Mouse (Mus musculus): Measurements from ENCODE around the gene Lrrc32. TPM values are rescaled to one million over a fixed set of nuclear protein-coding genes. Genes with fewer than 3 reads are reported as not detected.

Lrrc32 gene
- polyA plus RNA-seq, 1 experiment from 2014 or later, result 2.4 TPM

DNA sequence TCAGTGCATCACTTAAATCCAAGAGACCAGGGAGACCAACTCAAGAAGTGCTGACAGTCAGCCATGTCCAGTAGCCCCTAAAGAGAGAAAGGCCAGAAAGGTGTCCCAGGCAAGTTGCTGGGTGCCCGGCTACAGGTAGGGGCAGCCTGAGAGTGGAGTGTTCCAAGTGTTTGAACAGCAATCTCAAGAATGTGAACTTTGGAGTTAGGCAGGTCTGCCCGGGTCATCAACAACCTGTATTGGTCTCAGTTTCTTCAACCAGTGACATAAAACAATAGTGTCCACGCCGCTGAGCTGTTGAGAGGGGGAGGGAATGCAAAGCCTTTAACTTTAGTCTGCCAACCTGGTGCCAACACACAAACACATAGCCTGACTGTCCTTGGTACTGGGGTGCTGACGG is 52.5 kb downstream of the Lrrc32 start:
- peaks cover 16% of the 10 kb centered on the region; the same call in 1 of the 2 replicates for H3K4me1 ChIP-seq (ENCODE audit: control insufficient read depth, insufficient read depth, low read length)
- DNase-seq (ENCODE audit: low spot score) (no peak), ATAC-seq (ENCODE audit: insufficient number of reproducible peaks, low FRiP score, low TSS enrichment, low read depth) (no peak)
- H3K4me2 ChIP-seq (ENCODE audit: low read depth, severe bottlenecking), result no peak overlapping the region
- WGBS, result 88% methylated on average over 5 of the region's 5 CpGs
- no peaks in the 10 kb centered on the region for H3K27me3 ChIP-seq (ENCODE audit: control insufficient read depth, insufficient read depth, low read length)
- no peaks in the 10 kb centered on the region for H3K9me3 ChIP-seq (ENCODE audit: control insufficient read depth, low read length)
- no peak overlapping the region for H3K9ac ChIP-seq (ENCODE audit: low read length)
- H3K36me3 ChIP-seq (ENCODE audit: control insufficient read depth, insufficient read depth, low read length), result no peaks in the 10 kb centered on the region
- H3K27ac ChIP-seq (replicated peaks; ENCODE audit: low read depth, low read length), result no peak overlapping the region
- no peak overlapping the region for H3K4me3 ChIP-seq (ENCODE audit: low read depth, low read length)

DNA sequence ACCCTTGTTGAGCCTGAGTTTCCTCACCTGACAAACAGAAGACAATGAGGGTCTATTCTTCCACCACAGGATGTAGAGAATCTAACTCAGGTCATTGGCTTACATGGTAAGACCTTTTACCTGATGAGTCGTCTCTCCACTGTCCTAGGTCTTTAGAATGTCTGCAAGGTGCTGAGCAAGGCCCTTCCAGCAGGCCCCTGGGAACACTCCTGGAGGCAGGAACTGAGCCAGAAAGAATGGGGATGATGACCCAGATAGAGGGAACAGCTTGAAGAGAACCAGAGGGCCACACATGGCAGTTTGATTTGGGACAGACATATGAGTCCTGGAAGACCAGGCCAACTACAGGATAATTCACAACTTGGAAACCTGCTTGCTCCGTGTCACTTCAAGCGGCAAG is 53.2 kb downstream of the Lrrc32 start:
- no peak overlapping the region for H3K9ac ChIP-seq (ENCODE audit: low read length)
- H3K27me3 ChIP-seq (ENCODE audit: control insufficient read depth, insufficient read depth, low read length), result no peaks in the 10 kb centered on the region
- peaks cover 14% of the 10 kb centered on the region; the same call in 1 of the 2 replicates for H3K4me1 ChIP-seq (ENCODE audit: control insufficient read depth, insufficient read depth, low read length)
- ATAC-seq (ENCODE audit: insufficient number of reproducible peaks, low FRiP score, low TSS enrichment, low read depth) (no peak), DNase-seq (ENCODE audit: low spot score) (no peak)
- no peak overlapping the region for H3K27ac ChIP-seq (replicated peaks; ENCODE audit: low read depth, low read length)
- no peak overlapping the region for H3K4me3 ChIP-seq (ENCODE audit: low read depth, low read length)
- H3K36me3 ChIP-seq (ENCODE audit: control insufficient read depth, insufficient read depth, low read length), result no peaks in the 10 kb centered on the region
- 91% methylated on average over 3 of the region's 3 CpGs for WGBS
- no peak overlapping the region for H3K4me2 ChIP-seq (ENCODE audit: low read depth, severe bottlenecking)
- no peaks in the 10 kb centered on the region for H3K9me3 ChIP-seq (ENCODE audit: control insufficient read depth, low read length)

- no peak overlapping the region for H3K4me3 ChIP-seq (ENCODE audit: low read depth, low read length)
- H3K9ac ChIP-seq (ENCODE audit: low read length), result no peak overlapping the region
- ATAC-seq (ENCODE audit: insufficient number of reproducible peaks, low FRiP score, low TSS enrichment, low read depth) (no peak), DNase-seq (ENCODE audit: low spot score) (no peak)
- peaks cover 11% of the 10 kb centered on the region; the same call in 1 of the 2 replicates for H3K4me1 ChIP-seq (ENCODE audit: control insufficient read depth, insufficient read depth, low read length)
- no peaks in the 10 kb centered on the region for H3K36me3 ChIP-seq (ENCODE audit: control insufficient read depth, insufficient read depth, low read length)
- H3K27ac ChIP-seq (replicated peaks; ENCODE audit: low read depth, low read length), result no peak overlapping the region
- no peak overlapping the region for H3K4me2 ChIP-seq (ENCODE audit: low read depth, severe bottlenecking)
- no peaks in the 10 kb centered on the region for H3K9me3 ChIP-seq (ENCODE audit: control insufficient read depth, low read length)
- no peaks in the 10 kb centered on the region for H3K27me3 ChIP-seq (ENCODE audit: control insufficient read depth, insufficient read depth, low read length)
- 73% methylated on average over 6 of the region's 6 CpGs for WGBS
These were observed 53.7 kb downstream of the Lrrc32 start for GRCm38 (mm10) chr7:98542731-98543142.

GRCm38 (mm10) chr7:98543853-98544370 is 54.8 kb downstream of the Lrrc32 start:
- H3K9ac ChIP-seq (ENCODE audit: low read length), result no peak overlapping the region
- no peaks in the 10 kb centered on the region for H3K9me3 ChIP-seq (ENCODE audit: control insufficient read depth, low read length)
- H3K36me3 ChIP-seq (ENCODE audit: control insufficient read depth, insufficient read depth, low read length), result no peaks in the 10 kb centered on the region
- H3K4me3 ChIP-seq (ENCODE audit: low read depth, low read length), result no peak overlapping the region
- WGBS, result 29% methylated on average over 11 of the region's 11 CpGs
- peaks cover 11% of the 10 kb centered on the region; the same call in 1 of the 2 replicates for H3K4me1 ChIP-seq (ENCODE audit: control insufficient read depth, insufficient read depth, low read length)
- H3K27ac ChIP-seq (replicated peaks; ENCODE audit: low read depth, low read length), result no peak overlapping the region
- ATAC-seq (ENCODE audit: insufficient number of reproducible peaks, low FRiP score, low TSS enrichment, low read depth) (no peak), DNase-seq (ENCODE audit: low spot score) (no peak)
- no peak overlapping the region for H3K4me2 ChIP-seq (ENCODE audit: low read depth, severe bottlenecking)
- no peaks in the 10 kb centered on the region for H3K27me3 ChIP-seq (ENCODE audit: control insufficient read depth, insufficient read depth, low read length)

DNA sequence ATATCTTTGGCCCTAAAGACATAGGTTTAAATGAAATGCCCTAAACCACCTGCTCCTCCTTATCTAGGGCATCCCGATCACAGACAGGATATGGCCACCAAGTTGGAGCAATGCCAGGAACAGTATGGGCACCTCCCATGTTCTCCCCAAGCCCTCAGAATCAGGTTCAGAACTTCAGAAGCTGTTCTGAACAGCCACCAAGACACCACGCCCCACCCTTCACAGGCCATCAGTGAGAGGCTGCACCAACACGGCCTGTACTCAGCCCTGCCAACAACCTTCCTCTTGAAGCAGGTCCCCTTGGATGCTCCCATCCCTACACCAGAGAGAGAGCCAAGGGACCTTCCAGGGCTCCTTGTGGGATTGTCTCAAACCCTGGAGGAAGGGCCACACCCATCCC is 55.5 kb downstream of the Lrrc32 start:
- no peak overlapping the region for H3K4me3 ChIP-seq (ENCODE audit: low read depth, low read length)
- no peak overlapping the region for H3K9ac ChIP-seq (ENCODE audit: low read length)
- H3K27ac ChIP-seq (replicated peaks; ENCODE audit: low read depth, low read length), result no peak overlapping the region
- no peaks in the 10 kb centered on the region for H3K36me3 ChIP-seq (ENCODE audit: control insufficient read depth, insufficient read depth, low read length)
- DNase-seq (ENCODE audit: low spot score), result no peak
- H3K4me2 ChIP-seq (ENCODE audit: low read depth, severe bottlenecking), result no peak overlapping the region
- ATAC-seq (ENCODE audit: insufficient number of reproducible peaks, low FRiP score, low TSS enrichment, low read depth), result no peak
- peaks cover 11% of the 10 kb centered on the region; the same call in 1 of the 2 replicates for H3K4me1 ChIP-seq (ENCODE audit: control insufficient read depth, insufficient read depth, low read length)
- WGBS, result 55% methylated on average over 3 of the region's 3 CpGs
- no peaks in the 10 kb centered on the region for H3K27me3 ChIP-seq (ENCODE audit: control insufficient read depth, insufficient read depth, low read length)
- no peaks in the 10 kb centered on the region for H3K9me3 ChIP-seq (ENCODE audit: control insufficient read depth, low read length)

DNA sequence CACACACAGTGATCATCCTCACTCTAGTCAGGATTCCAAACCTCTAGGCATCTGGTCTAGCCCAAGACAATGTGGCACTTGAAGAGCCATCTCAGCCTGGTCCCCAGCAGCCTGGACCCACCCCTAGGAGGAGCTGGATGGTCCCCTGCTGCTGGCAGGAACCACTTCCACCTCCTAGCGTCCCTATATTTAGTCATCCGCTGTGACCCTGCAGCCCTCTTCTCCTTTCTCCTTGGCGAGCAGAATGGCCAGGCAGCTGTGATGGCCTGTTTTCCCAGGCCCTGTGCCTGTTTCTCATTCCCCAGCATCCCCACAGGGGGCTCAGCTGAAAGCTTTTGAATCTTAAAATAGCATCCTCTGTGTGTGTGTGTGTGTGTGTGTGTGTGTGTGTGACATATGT is 59.8 kb downstream of the Lrrc32 start:
- H3K4me1 ChIP-seq (ENCODE audit: control insufficient read depth, insufficient read depth, low read length), result peaks cover 3% of the 10 kb centered on the region; the same call in 1 of the 2 replicates
- no peak overlapping the region for H3K4me2 ChIP-seq (ENCODE audit: low read depth, severe bottlenecking)
- no peaks in the 10 kb centered on the region for H3K36me3 ChIP-seq (ENCODE audit: control insufficient read depth, insufficient read depth, low read length)
- no peak overlapping the region for H3K4me3 ChIP-seq (ENCODE audit: low read depth, low read length)
- H3K27me3 ChIP-seq (ENCODE audit: control insufficient read depth, insufficient read depth, low read length), result no peaks in the 10 kb centered on the region
- H3K9me3 ChIP-seq (ENCODE audit: control insufficient read depth, low read length), result no peaks in the 10 kb centered on the region
- 40% methylated on average over 3 of the region's 3 CpGs for WGBS
- ATAC-seq (ENCODE audit: insufficient number of reproducible peaks, low FRiP score, low TSS enrichment, low read depth) (no peak), DNase-seq (ENCODE audit: low spot score) (no peak)
- no peak overlapping the region for H3K27ac ChIP-seq (replicated peaks; ENCODE audit: low read depth, low read length)
- no peak overlapping the region for H3K9ac ChIP-seq (ENCODE audit: low read length)

DNA sequence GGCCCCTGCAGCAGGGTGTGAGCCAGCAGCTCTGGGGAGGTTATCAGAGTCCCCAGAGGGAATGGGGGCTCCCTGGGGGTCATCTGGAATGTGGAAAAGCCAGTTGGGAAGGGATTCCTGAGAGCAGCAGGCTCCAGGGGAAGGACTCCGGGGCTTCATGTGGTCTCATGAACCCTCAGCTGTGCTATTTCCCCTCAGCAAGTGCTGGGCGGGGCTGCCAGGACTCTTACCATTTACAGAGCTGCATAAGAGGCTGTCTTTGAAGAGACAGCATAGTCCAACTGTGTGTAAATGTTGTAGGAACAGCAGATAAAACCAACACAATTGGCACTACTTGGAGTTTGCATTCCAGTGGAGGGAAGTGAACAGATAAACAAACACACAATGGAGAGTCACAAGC is 61.5 kb downstream of the Lrrc32 start:
- Histone ChIP-seq H3K4me3 (ENCODE audit: low read depth, low read length) (no peak overlapping the region), H3K9ac (ENCODE audit: low read length) (no peak overlapping the region), H3K4me2 (ENCODE audit: low read depth, severe bottlenecking) (no peak overlapping the region), H3K36me3 (ENCODE audit: control insufficient read depth, insufficient read depth, low read length) (no peaks in the 10 kb centered on the region), H3K27ac (replicated peaks; ENCODE audit: low read depth, low read length) (no peak overlapping the region), H3K9me3 (ENCODE audit: control insufficient read depth, low read length) (no peaks in the 10 kb centered on the region), H3K4me1 (ENCODE audit: control insufficient read depth, insufficient read depth, low read length) (no peaks in the 10 kb centered on the region), H3K27me3 (ENCODE audit: control insufficient read depth, insufficient read depth, low read length) (no peaks in the 10 kb centered on the region)
- no peak for DNase-seq (ENCODE audit: low spot score)
- WGBS, result 36% methylated on average over 2 of the region's 2 CpGs
- no peak for ATAC-seq (ENCODE audit: insufficient number of reproducible peaks, low FRiP score, low TSS enrichment, low read depth)

DNA sequence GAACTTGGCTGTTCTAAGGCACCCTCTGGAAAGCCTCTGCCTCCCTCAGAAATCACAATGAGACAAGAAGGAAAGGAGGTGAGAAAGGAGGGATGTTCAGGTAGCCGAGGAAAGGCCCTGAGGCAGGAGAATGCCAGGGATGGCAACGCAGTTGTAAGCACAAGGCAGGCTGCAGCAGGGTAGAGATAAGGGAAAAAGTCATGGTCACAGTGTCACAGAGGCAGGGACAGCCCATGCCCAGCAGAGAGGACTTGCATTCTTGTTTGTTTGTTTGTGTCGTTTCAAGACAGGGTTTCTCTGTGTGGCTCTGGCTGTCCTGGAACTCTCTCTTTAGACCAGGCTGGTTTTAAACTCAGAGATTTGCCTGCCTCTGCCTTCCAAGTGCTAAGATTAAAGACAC is 62.0 kb downstream of the Lrrc32 start:
- no peak for ATAC-seq (ENCODE audit: insufficient number of reproducible peaks, low FRiP score, low TSS enrichment, low read depth)
- no peak overlapping the region for H3K4me3 ChIP-seq (ENCODE audit: low read depth, low read length)

More for the DNA sequence above, 62.0 kb downstream of the Lrrc32 start:
- no peaks in the 10 kb centered on the region for H3K27me3 ChIP-seq (ENCODE audit: control insufficient read depth, insufficient read depth, low read length)
- H3K36me3 ChIP-seq (ENCODE audit: control insufficient read depth, insufficient read depth, low read length), result no peaks in the 10 kb centered on the region
- no peak overlapping the region for H3K9ac ChIP-seq (ENCODE audit: low read length)
- no peak for DNase-seq (ENCODE audit: low spot score)
- no peaks in the 10 kb centered on the region for H3K9me3 ChIP-seq (ENCODE audit: control insufficient read depth, low read length)
- H3K27ac ChIP-seq (replicated peaks; ENCODE audit: low read depth, low read length), result no peak overlapping the region
- H3K4me1 ChIP-seq (ENCODE audit: control insufficient read depth, insufficient read depth, low read length), result no peaks in the 10 kb centered on the region
- H3K4me2 ChIP-seq (ENCODE audit: low read depth, severe bottlenecking), result no peak overlapping the region
- 63% methylated on average over 3 of the region's 3 CpGs for WGBS

Data from limb, embryonic 11.5 days (tissue).